Mouse (Mus musculus) hindlimb bud, embryonic 11.5 days (tissue): Measurements from ENCODE around the gene Sult2b1.

ENCODE experiments used
- DNase-seq: peaks from one replicate; pipeline ENCODE4 v3.0.0-alpha.2; 2012; ENCODE audit warnings: low read depth, low spot score; ENCODE audit errors: extremely low spot score

Gene Sult2b1

DNA sequence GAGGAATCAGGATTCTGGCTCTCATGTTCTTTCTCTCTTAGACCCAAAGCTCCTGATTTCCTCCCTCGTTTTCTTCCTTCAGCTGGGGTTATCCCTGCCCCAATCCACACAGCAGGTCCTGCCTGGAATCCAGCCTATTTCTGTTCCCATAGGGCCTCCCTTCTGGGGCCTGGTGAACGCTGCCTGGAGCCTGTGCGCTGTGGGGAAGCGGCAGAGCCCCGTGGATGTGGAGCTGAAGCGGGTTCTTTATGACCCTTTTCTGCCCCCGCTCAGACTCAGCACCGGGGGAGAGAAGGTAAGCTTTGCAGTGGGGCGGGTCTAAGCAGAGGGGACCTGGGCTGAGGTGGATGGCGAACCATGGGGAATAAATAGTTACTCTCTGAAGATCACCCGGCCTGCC is 83.4 kb downstream of the Sult2b1 start:
- no peak for DNase-seq

DNA sequence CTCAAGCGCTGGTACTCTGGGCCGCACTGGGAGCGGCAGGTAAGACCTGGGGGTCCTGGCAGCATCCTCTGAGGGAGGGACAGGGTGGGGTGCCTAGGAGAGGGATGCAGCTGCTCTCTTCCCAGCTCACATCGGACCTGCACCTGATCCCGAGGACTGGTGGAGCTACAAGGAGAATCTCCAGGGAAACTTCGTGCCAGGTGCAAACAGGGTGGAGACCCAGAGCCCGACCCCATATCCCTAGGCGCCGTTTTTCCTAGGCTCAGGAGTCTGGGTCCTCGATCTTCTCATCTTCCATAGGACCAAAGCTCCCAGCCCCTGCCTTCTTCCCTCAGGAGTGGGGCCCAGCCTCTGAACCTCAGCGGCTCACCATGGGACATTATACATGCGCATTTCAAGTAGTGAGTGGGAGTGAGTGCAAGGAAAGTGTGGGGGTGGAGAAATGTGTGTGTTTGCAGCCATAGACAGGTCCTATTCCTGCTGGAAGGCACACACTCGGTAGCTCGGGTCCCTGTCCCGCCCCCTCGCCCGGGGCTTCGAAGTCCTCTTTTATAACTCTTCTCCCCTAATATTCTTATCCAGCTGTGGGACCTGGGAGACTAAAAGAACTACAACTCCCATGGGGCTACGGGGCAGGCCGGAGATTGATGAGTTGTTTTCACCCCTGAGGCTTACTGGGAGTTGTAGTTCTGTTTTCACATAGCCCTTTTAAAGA is 84.0 kb downstream of the Sult2b1 start:
- no peak for DNase-seq

DNA sequence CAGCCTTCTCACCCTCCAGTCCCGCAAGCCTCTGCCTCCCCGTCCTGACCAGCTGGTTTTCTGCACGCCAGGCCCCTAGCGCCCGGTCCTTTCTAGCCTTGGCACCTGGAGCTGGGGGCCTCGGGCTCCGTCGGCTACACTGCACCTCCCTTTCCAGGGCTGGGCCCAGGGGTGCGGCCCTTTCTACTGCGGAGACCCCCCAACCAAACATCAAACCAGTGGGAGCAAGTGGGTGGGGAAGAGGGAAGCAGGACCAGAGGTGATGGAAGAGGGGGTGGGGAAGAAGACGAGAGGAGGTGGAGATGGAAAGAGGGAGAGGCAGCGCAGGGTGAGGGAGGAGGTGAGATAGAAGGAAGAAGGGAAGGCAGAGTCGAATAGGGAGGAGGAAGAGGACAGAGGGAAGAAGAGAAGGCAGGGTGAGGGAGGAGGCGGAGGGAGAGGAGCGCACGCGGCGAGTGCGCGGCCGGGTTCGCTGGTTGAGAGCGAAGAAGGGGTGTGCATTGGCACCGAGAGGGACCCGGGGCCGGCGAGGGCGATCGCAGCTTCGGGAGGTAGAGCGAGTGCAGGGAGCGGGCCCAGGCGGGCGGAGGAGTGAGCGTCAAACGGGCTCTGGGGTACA is 84.8 kb downstream of the Sult2b1 start, which contains the start of gene Car11:
Gene Car11 (plus strand): TSS at position 321 of the 619 bp plus-strand sequence.
- no peak for DNase-seq

DNA sequence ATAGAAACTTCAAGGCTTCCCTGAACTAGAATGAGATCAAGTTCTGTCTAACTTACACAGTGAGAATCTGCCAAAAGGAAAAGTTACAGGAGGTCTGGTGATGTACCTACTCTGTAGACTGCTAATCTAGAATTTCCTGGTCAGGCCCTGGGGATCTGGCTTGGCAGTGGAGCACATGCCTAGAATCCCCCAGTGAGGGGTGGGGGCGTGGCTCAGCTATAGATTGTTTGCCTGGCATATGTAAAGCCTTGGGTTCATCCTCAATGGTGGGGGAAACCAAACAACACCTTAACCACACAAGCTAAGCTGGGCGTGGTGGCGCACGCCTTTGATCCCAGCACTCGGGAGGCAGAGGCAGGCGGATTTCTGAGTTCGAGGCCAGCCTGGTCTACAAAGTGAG is 86.6 kb downstream of the Sult2b1 start:
- no peak for DNase-seq

DNA sequence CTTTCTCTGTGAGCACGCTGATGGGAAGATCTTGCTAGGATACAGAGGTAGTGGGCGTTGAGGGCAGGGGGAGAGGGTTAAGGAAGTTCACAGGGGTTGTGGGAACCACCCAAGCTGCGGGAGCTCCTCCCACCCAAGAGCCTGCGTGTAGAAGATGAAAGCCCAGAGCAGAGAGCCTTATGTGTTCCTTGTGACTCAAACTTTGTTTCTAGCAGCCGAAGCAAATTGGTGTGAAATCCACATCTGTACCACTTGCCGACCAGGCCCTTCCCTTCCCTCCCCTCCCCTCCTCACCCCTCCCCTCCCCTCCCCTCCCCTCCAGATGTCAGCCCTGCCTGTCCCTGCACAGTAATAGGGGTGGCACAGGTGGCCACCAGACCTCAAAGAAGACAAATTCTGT is 89.4 kb downstream of the Sult2b1 start:
- no peak for DNase-seq

DNA sequence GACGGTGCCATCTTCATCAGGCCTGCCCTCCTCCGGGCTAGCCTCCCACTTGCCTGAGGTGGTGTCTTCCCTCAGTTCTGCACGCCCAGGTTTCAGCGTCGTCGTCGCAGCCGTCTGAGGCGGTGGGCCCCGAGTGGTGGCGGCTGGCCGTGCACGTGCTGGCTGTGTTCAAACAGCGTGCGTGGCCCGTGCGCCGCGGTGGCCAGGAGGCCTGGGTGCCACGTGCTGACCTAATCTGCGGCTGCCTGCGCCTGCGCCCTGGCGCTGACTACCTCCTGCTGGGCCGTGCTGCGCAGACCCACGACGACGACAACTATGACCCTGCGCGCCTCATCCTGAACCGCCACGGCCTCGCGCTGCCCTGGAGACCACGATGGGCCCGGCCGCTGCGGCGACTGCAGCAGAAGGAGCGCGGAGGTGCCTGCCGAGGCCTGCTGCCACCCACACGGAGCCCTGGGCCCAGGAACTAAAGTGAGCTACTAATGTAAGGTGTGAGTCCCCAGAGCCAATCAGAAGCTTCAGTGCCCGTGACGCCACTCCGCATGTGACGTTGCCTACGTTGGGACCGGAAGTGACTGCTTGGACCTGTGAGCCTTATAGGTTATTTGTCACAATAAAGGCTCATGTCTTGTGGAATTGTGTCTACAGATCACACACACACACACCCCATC is 90.4 kb downstream of the Sult2b1 start, which contains the start of gene Sec1:
Gene Sec1 (minus strand): TSS at position 482 of the 671 bp plus-strand sequence.
- no peak for DNase-seq

DNA sequence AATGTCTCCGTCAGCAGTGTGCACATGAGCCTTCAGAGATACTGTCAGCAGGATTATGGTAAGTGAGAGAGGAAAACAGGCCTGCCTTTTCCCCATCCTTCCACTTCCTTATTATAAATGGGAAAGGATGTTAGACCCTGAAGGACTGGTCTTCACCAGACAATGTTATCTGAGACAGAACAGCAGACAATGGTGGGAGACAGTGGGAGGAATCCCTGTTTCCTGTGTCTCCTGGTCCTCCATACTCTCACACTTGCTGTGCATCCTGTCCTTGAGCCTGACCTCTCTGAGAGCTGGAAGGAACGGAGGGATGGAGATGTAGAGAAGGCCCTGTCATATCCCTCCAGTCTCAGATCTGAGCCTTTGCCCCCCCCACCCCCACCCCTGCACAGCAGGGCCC is 92.1 kb downstream of the Sult2b1 start:
- no peak for DNase-seq

DNA sequence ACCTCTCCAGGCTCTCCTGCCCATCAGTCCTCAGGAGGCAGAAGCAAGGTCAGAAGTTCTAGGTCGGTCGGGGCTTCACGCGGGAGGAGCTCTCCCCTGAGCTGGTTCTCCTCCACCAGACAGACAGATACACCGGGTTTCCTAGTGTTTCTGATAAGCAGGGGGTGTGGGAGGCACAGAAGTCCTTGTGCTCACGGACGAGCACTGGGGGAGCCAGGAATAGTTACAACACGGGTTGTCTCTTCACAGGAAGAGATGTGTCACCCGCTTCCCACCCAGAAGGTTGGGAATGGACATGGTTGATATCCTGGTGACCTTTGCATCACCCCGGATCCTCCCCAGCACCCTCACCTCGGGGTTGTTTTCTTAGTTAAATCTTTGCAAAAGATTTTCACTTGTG is 94.7 kb downstream of the Sult2b1 start:
- DNase-seq, result no peak

DNA sequence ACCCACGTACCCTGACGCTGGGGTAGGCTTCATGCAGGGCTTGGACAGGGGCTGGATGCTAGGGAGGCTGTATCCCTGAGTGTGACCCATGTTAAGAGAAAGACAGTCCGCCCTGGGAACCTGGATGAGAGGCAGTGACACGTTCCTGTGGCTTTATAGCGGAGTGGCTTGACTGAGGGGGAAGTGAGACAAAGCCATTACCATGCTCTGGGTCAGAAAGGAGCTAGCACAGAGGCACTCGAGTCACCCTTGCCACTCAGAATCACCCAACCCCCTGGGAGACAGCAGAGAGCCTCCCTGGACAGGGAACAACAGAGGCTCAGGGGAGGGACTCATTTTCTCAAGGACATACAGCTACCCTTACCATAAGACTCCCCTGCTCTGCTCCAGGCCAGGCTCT is 95.4 kb downstream of the Sult2b1 start:
- DNase-seq, result no peak

DNA sequence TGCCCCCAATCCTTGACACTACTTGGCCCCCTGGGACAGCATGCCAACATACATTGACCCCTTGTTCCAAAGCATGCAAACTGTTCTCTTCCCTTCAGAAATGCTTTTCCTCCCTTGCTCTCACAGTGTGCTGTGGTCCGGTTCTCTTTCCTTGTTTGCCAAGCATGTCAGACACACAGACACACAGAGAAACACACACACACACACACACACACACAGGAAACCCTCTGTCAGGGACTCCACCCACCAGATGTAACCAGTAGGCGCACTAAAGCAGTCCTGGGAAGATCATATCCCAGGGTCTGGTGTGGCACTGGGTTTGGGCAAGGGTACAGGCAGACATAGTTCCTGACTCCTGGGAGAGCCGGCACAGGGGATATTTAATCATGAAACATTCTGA is 97.6 kb downstream of the Sult2b1 start:
- no peak for DNase-seq

DNA sequence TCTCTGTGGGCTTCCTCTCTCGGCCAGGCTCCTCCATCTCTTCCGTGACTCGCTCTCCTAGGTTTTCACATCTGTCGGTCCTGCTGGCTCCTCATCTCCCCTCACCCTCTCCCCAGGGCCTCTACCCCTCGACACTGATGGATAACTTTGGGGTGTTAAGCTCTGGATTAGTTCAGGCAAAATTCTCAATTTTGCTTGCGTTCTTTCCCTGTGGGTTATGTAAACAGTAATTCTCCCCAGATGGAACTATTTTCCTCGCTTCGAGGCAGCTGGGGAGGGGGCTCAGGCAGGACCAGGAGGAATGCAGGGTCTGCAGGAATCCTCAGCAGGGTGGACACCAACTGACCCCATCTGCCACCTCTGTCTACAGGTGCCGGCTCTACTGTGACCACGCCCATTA is 98.7 kb downstream of the Sult2b1 start:
- no peak for DNase-seq

DNA sequence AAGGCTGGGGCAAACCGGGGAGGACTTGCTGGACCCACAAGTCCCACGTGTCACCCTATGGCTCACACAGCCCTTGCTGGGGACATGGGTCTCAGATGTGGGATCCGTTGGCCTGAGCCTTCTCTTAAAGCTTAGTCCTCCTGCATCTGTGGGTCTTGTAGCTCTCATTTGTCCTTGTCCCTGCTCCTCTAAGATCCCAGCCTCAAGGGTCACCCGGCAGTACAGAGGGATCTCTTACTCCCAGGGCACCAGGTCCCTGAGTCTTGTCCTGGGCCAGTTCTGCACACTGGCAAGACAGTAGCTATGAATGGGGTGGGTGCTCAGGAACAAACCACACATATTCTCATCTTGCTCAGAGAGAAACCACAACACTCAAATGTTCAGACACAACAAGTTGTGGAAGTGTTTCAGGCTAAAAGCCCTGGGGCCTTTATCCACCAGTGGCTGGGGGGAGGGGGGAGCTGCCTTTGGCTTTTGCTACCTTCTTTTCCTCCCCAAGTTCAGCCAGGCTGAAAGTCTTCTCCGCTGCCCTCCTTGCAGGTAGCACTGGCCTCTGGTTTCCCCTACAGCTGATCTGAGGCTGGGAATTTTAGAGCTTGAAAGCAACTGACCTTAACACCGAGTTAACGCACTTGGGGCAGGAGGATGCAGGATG is 100.9 kb downstream of the Sult2b1 start, which contains the start of gene Ntn5:
Gene Ntn5 (plus strand): TSS at position 627 of the 655 bp plus-strand sequence.
- DNase-seq, result no peak

DNA sequence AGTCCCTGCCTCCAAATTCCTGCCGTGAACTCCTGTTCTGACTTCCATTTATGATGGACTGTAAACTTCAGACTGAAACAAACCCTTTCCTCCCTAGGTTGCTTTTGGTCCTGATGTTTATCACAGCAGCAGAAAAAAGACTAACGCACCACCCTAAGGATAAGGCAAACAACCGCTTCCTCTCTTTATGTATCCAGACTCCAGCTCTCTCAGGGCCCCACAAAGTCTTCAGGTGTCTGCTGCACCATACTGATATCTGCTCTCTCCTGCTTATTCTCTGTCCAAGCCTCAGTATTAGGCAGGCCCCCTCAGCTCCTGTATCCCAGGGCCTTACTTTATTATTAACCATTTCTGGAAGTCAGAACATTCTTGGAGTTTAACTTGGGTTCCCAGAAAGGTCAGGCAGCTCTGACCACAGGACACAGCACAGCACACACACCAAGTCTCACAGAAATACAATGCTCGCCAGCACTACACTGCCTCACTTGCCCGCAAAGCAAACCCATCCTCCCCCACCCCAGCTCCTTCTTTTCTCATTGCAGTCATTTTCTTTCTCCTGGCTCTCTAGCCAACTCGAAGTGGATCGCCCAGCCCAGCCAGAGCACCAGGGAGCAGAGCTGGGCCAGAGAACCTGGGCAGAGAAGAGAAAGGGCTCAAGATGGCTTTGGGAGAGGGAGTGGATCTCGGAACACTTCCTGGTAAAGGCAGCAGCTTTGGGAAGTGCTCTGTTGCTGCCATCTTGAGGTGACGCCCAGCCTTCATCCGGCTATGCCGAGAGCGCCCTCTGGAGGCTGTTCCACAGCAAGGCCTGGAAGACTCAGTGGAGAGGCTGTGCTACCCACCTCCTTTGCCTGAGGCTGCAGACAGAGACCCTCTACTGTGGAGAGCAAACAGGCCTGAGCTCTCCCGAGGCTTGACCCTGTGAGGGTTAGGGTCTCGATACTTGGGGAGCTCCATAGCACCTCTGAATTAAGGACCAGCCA is 102.0 kb downstream of the Sult2b1 start:
- DNase-seq, result peak; percentile 92

DNA sequence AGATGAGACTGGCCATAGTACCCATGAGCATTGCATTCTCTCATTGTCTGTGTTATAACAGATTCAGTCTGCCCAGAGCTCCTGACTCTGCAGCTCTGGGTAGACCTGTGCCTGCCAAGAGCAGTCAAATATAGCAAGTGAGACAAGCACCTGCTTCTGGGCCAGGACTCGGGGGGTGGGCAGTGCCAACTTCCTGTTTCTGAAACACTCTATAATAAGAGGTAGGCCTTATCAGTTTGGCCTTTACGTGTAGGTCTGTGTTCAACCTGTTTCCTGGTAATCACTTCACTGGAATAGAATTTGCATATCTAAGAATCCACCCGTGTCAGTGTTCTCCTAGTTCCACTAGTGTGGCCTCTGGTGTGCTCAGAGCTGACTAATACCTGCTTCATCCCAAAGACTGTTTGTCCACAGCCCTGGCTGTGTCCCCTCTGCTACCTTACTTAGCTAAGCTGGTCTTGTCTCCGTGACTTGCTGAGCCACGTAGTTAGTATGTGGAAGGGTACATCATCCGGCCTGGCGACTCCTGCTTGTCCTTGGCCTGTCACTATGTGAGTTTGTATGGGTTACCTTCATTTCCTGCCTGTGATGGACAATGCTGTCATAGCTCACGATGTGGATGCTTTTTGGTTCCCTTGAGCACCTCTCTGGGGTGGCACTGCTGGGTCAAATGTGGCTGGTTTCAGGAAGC is 103.3 kb downstream of the Sult2b1 start:
- no peak for DNase-seq
